Mouse (Mus musculus) neural tube, embryonic 15.5 days (tissue): ENCODE measurements around the gene Klc1. TPM values are rescaled to one million over a fixed set of nuclear protein-coding genes. Genes with fewer than 3 reads are reported as not detected.

Experiments
- ATAC-seq: fragments of 200-750 bp; cut with Nextera tagmentation; 2 replicates; pipeline ENCODE4 v1.8.0; 2017; ENCODE audit warnings: mild to moderate bottlenecking, moderate TSS enrichment, moderate library complexity; ENCODE audit not compliant: low FRiP score
- H3K27ac ChIP-seq: fragments of 300-500 bp; sonication (generic); replicated peaks from 2 replicates; pipeline ENCODE4 v1.5.1; 2015; ENCODE audit warnings: mild to moderate bottlenecking, inconsistent platforms
- H3K27me3 ChIP-seq: fragments of 300-500 bp; sonication (generic); replicated peaks from 2 replicates; pipeline ENCODE4 v1.6.1; 2015; ENCODE audit warnings: inconsistent platforms
- H3K36me3 ChIP-seq: fragments of 300-500 bp; sonication (generic); 2 replicates; pipeline ENCODE4 v1.6.1; 2015; ENCODE audit warnings: inconsistent platforms
- H3K4me1 ChIP-seq: fragments of 300-500 bp; sonication (generic); 2 replicates; pipeline ENCODE4 v1.6.1; 2015; ENCODE audit warnings: inconsistent platforms
- H3K4me2 ChIP-seq: fragments of 300-500 bp; sonication (generic); 2 replicates; pipeline ENCODE4 v1.6.1; 2015; ENCODE audit warnings: inconsistent platforms, mild to moderate bottlenecking, moderate library complexity
- H3K4me3 ChIP-seq: fragments of 300-500 bp; sonication (generic); replicated peaks from 2 replicates; pipeline ENCODE4 v1.5.1; 2015; ENCODE audit warnings: mild to moderate bottlenecking, inconsistent platforms
- H3K9ac ChIP-seq: fragments of 300-500 bp; sonication (generic); replicated peaks from 2 replicates; pipeline ENCODE4 v1.6.1; 2015; ENCODE audit warnings: mild to moderate bottlenecking, inconsistent platforms
- H3K9me3 ChIP-seq: fragments of 300-500 bp; sonication (generic); replicated peaks from 2 replicates; pipeline ENCODE4 v1.6.1; 2016; ENCODE audit warnings: inconsistent platforms
- WGBS: fragments of 180-500 bp; shearing (Covaris S2); methylation state at CpG from one replicate; pipeline ENCODE4 v1.1.7; 2015; ENCODE audit warnings: mixed read lengths; 5-methylcytosine and 5-hydroxymethylcytosine counted together
- polyA plus RNA-seq: library from polyadenylated mRNA; unstranded; fragments of >200 nt; fragmentation: Nextera tagmentation; extraction: Ambion mirVana; gene quantifications from 2 replicates; pipeline ENCODE4 v1.2.1, GENCODE M21; 2015

The Klc1 gene
- polyA plus RNA-seq, 1 experiment from 2014 or later, result 568 TPM

DNA sequence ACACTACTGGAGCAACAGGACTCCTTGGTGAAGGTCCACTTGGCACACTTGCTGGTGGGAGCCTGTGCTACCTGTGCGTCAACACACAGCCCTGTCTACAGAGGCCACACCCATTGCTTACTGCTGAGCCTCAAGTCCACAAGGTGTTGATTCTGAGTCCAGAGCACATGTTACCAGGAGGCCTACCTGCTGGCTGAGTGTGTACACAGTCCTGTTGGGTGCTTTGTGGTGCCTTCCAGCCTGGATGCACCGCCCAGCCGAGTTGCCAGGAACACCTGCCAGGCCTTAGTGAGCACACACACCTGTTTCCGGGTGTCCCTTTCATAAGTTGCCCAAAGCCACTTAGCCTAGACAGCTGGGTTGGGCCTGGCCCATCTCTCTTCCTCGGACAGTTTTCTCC lies 44.9 kb downstream of the Klc1 start:
- WGBS, result 94% methylated on average over 5 of the region's 5 CpGs
- no peak overlapping the region for H3K27ac ChIP-seq
- no peaks in the 10 kb centered on the region for H3K27me3 ChIP-seq
- H3K4me1 ChIP-seq, result no peaks in the 10 kb centered on the region
- H3K36me3 ChIP-seq, result peaks cover 51% of the 10 kb centered on the region
- H3K4me2 ChIP-seq, result no peak overlapping the region
- H3K9me3 ChIP-seq, result no peaks in the 10 kb centered on the region
- ATAC-seq, result no peak
- no peak overlapping the region for H3K4me3 ChIP-seq
- no peak overlapping the region for H3K9ac ChIP-seq

- H3K27me3 ChIP-seq, result no peaks in the 10 kb centered on the region
- no peak overlapping the region for H3K9ac ChIP-seq
- H3K4me1 ChIP-seq, result peaks cover 22% of the 10 kb centered on the region
- ATAC-seq, result no peak
- peaks cover 37% of the 10 kb centered on the region for H3K36me3 ChIP-seq
- H3K9me3 ChIP-seq, result no peaks in the 10 kb centered on the region
- H3K4me2 ChIP-seq, result no peak overlapping the region
- WGBS, result 91% methylated on average over 6 of the region's 6 CpGs
- peak overlapping the region; percentile 38; the same call in 1 of the 2 replicates for H3K27ac ChIP-seq
- no peak overlapping the region for H3K4me3 ChIP-seq
Measured at GRCm38 (mm10) chr12:111808775-111809174, 50.1 kb downstream of the Klc1 start.

GRCm38 (mm10) chr12:111809762-111810161 lies 51.1 kb downstream of the Klc1 start:
- ATAC-seq, result no peak
- H3K4me1 ChIP-seq, result peaks cover 26% of the 10 kb centered on the region
- H3K9ac ChIP-seq, result peak overlapping the region; percentile 3; the same call in 1 of the 2 replicates
- no peaks in the 10 kb centered on the region for H3K9me3 ChIP-seq
- H3K36me3 ChIP-seq, result peaks cover 30% of the 10 kb centered on the region
- H3K27ac ChIP-seq, result peak overlapping the region; percentile 38; the same call in 1 of the 2 replicates
- H3K4me2 ChIP-seq, result peak overlapping the region; percentile 26; the same call in 1 of the 2 replicates
- 1% methylated on average over 9 of the region's 9 CpGs for WGBS
- no peaks in the 10 kb centered on the region for H3K27me3 ChIP-seq
- H3K4me3 ChIP-seq, result no peak overlapping the region

DNA sequence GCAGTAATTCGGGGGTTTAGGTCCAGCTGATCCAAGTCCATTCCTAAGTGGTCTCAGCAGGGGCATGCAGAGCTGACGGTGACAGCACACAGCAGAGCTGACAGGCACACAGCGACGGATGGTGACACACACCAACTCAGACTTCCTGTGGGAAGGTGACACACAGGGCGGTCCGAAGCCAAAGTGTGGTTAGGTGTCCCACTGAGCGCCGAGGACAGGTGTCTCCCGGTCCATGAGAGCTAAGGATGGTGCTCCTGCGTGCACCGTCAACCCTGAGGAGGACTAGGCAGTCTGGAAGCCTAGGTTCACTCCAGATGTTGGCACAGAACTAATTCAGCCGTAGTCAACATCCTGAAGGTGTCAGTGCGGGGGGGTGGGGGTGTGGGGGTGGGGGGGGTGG lies 53.4 kb downstream of the Klc1 start:
- Histone ChIP-seq H3K36me3 (peaks cover 14% of the 10 kb centered on the region; the same call in 1 of the 2 replicates), H3K27me3 (no peaks in the 10 kb centered on the region)

GRCm38 (mm10) chr12:111812611-111813010 lies 54.0 kb downstream of the Klc1 start:
- H3K4me1 ChIP-seq, result peaks cover 51% of the 10 kb centered on the region
- H3K4me2 ChIP-seq, result peak overlapping the region; percentile 83
- H3K27me3 ChIP-seq, result no peaks in the 10 kb centered on the region
- H3K4me3 ChIP-seq, result peak overlapping the region; percentile 91
- H3K27ac ChIP-seq, result no peak overlapping the region
- H3K9ac ChIP-seq, result peak overlapping the region; percentile 53; the same call in 1 of the 2 replicates
- H3K36me3 ChIP-seq, result peaks cover 12% of the 10 kb centered on the region; the same call in 1 of the 2 replicates
- ATAC-seq, result no peak
- no peaks in the 10 kb centered on the region for H3K9me3 ChIP-seq
- WGBS, result 75% methylated on average over 12 of the region's 12 CpGs

More for the DNA sequence above, 53.4 kb downstream of the Klc1 start:
- no peak for ATAC-seq
- H3K9me3 ChIP-seq, result no peaks in the 10 kb centered on the region
- H3K4me2 ChIP-seq, result no peak overlapping the region
- H3K4me1 ChIP-seq, result peaks cover 49% of the 10 kb centered on the region
- no peak overlapping the region for H3K27ac ChIP-seq
- WGBS, result 92% methylated on average over 13 of the region's 13 CpGs
- no peak overlapping the region for H3K4me3 ChIP-seq
- no peak overlapping the region for H3K9ac ChIP-seq

DNA sequence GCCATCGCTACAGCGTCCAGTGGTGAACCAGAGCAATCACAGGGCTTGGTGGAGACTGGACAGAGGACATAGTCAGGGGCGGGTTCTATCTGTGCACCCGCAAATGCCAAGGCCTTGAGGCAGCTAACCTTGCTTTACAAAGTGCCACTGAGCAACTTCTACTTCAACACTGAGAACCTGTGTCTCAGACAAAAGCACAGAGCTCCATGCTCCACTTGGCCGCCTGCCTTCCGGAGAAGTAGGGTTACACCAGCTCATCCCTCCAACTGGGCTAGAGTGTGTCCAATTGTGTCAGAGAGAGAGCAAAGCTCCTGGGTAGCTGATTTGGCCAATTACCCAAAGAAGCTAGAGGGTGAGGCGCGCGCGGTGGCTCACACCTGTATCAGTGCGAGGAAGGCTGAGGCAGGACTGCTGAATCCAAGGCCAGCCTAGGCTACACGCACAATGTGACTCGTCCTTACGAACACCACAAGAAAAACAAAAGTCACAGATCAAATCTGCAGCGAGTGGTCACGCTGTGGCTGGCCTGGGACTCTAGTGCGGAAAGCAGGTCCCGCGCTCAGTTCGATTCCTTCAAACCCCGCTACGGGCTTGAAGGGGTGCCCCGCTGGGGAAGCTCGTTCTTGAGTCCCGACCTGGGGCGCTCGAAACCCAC lies 54.6 kb downstream of the Klc1 start:
- ATAC-seq, result 0 out of 2 replicates have a peak, but pooled peaks have one; percentile 0
- Histone ChIP-seq H3K4me1 (peaks cover 51% of the 10 kb centered on the region), H3K36me3 (peaks cover 7% of the 10 kb centered on the region; the same call in 1 of the 2 replicates), H3K4me2 (peak overlapping the region; percentile 83), H3K27ac (no peak overlapping the region), H3K4me3 (peak overlapping the region; percentile 91), H3K27me3 (no peaks in the 10 kb centered on the region), H3K9me3 (no peaks in the 10 kb centered on the region), H3K9ac (peak overlapping the region; percentile 53)
- whole genome bisulfite sequencing, result 5% methylated on average over 27 of the region's 27 CpGs

GRCm38 (mm10) chr12:111813766-111814617 lies 55.3 kb downstream of the Klc1 start, which contains the start of the genes Xrcc3 and Zfyve21:
Gene Xrcc3 (minus strand): TSS chr12:111813873.
Gene Zfyve21 (plus strand): TSS chr12:111814170.
- ATAC-seq, result peak; percentile 99

DNA sequence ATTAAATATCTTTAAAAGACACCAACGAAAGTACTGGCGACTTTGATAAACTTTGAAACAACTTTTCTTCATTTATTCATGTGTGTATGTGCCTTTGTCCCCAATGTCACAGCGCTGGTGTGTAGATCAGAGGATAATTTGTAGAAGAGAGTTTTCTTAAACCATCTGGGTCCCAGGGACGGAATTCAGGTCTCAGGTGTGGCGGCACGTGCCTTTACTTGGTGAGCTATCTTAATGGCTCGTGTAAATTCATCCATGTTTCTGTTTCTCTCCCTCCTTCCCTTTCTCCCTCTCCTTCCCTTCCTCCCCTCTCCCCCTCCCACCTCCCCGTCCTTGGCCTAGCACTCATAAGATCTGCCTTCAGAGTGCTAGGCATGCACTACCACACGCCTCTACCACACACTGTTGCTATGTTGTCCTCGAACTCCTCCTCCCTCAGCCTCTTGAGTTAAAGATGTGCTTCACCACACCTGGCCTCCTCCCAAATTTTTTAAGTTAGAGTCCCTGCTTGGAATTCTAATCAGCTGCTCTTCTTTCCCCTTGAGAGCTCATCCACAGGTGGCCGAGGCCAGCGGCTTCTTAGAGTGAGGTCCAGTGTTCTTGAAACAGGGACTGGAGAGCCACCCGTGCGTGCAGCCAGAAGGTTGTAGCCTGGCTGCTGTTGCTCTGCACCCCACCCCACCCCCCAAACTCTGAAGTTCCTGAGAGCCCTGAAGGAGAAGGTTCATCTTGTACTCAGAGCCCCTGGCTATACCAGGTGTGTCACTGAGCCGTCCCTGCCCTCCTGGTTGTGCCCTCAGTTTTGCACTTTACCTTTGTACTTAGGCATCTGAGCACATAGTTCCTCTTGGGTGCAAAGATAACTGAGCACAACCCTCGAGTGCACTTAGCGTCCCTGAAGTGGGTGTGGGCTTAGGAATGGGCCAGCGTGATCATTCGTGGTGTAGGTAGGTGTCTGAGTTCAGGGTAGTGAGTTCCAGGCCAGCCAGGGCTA lies 56.4 kb downstream of the Klc1 start:
- H3K9me3 ChIP-seq, result no peaks in the 10 kb centered on the region
- WGBS, result 30% methylated on average over 19 of the region's 19 CpGs
- H3K4me3 ChIP-seq, result peak overlapping the region; percentile 91
- no peaks in the 10 kb centered on the region for H3K27me3 ChIP-seq
- H3K36me3 ChIP-seq, result no peaks in the 10 kb centered on the region
- no peak for ATAC-seq
- H3K4me2 ChIP-seq, result peak overlapping the region; percentile 95
- H3K27ac ChIP-seq, result peak overlapping the region; percentile 87
- peaks cover 43% of the 10 kb centered on the region for H3K4me1 ChIP-seq
- H3K9ac ChIP-seq, result peak overlapping the region; percentile 72

More at GRCm38 (mm10) chr12:111813766-111814617, 55.3 kb downstream of the Klc1 start, which contains the start of the genes Xrcc3 and Zfyve21:
- Histone ChIP-seq H3K9ac (peak within 1 kb of the TSS; percentile 72), H3K4me2 (peak within 1 kb of the TSS; percentile 95), H3K27ac (peak within 1 kb of the TSS; percentile 87), H3K36me3 (no peaks in the 10 kb centered on the region; the same call in 1 of the 2 replicates), H3K4me3 (peak within 1 kb of the TSS; percentile 91), H3K4me1 (peaks cover 50% of the 10 kb centered on the region), H3K9me3 (no peaks in the 10 kb centered on the region), H3K27me3 (no peaks in the 10 kb centered on the region)
- under 1% methylated on average over 87 of the region's 87 CpGs for WGBS

GRCm38 (mm10) chr12:111816528-111816927 lies 57.9 kb downstream of the Klc1 start:
- no peaks in the 10 kb centered on the region for H3K9me3 ChIP-seq
- no peak overlapping the region for H3K9ac ChIP-seq
- no peak for ATAC-seq
- H3K4me3 ChIP-seq, result peak overlapping the region; percentile 8; the same call in 1 of the 2 replicates
- 61% methylated on average over 13 of the region's 13 CpGs for WGBS
- no peaks in the 10 kb centered on the region for H3K27me3 ChIP-seq
- H3K36me3 ChIP-seq, result no peaks in the 10 kb centered on the region
- H3K4me2 ChIP-seq, result peak overlapping the region; percentile 95
- no peak overlapping the region for H3K27ac ChIP-seq
- peaks cover 43% of the 10 kb centered on the region for H3K4me1 ChIP-seq

DNA sequence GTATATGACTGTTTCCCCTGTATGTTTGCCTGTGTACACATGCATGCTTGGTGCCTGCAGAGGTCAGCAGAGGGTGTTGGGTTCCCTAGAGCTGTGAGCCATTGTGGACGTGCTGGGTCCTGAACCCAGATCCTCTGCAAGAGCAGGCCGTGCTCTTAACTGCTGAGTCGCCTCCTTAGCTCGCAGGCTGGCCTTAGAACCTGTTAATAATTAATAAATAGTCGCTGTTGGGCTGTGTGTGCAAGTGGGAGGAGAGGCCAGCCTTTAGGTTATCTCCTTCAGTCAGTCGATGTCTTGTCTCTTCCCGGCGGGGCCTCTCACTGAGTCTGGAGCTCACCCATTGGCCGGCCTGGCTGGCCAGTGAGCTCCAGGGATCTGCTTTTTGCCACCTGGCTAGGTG lies 58.3 kb downstream of the Klc1 start:
- H3K9me3 ChIP-seq, result no peaks in the 10 kb centered on the region
- peaks cover 43% of the 10 kb centered on the region for H3K4me1 ChIP-seq
- no peaks in the 10 kb centered on the region for H3K27me3 ChIP-seq
- no peak for ATAC-seq
- H3K9ac ChIP-seq, result no peak overlapping the region
- H3K27ac ChIP-seq, result no peak overlapping the region
- WGBS, result 66% methylated on average over 9 of the region's 9 CpGs
- peak overlapping the region; percentile 95; the same call in 1 of the 2 replicates for H3K4me2 ChIP-seq
- H3K36me3 ChIP-seq, result no peaks in the 10 kb centered on the region
- no peak overlapping the region for H3K4me3 ChIP-seq
